In the genomic region with DNA sequence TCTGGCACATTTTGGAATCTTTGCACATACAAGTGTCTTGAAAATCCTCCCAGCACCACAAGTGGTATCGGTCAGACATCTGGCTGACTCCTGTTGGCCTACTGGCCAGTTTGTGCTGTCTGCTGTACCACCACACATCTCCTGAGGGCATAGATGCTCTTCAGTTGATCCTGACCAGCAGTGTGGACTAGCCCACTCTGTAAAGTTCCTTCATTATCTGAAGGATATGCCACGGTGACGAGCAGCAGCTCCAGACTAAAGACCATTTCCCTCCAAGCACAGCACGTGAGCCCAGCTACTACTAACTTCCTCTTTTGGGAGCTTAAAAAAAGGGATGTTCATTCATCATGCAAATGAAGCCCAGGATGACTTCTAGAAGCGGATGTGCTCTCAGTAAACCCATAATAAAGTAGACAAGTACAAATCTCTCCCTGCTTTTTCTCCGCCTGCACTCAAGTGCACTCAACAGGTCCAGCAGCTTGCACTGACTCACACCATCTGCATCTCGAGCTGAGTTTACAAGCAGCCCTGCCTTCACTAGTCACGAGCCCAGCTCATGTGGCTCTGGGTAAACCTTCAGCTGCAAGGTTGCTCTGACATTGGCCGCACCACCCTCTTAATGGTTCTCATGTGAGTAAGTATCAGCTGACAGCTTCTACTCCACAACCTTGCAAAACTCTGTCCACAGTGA, we compare ENCODE assay signal across 8 mouse cellular contexts. TPM values are rescaled to one million over a fixed set of nuclear protein-coding genes. Genes with fewer than 3 reads are reported as not detected.
A peak's percentile ranks its signal among the peaks of the same experiment; 100 is the strongest.
DNase-seq lines count a peak whose midpoint lies in the region; ATAC-seq lines count a peak whose summit lies in the region.

No protein-coding gene starts in this region.

- WGBS in lung, embryonic 16.5 days: 27% methylated on average over 9 of the region's 9 CpGs

- no peak overlapping the region for H3K9ac ChIP-seq in lung, embryonic 16.5 days (ENCODE audit: low read length)

- H3K4me2 ChIP-seq in lung, embryonic 16.5 days (ENCODE audit: low read depth, low read length): no peak overlapping the region

- no peaks in the 10 kb centered on the region for H3K27me3 ChIP-seq in lung, embryonic 16.5 days (ENCODE audit: control insufficient read depth, insufficient read depth, low read depth, low read length)

- DNase-seq in spleen, adult 18-20 months: peak; percentile 17 to 25
- DNase-seq in spleen, adult 12 weeks (ENCODE audit: low spot score): no peak
- DNase-seq in frontal cortex, postnatal 36 days (ENCODE audit: low spot score in 2 of 2): peak; percentile 66 to 73
- peak; percentile 72 for DNase-seq in kidney, postnatal 14 days
- peak; percentile 76 for DNase-seq in telencephalon, adult 2 months (ENCODE audit: low read depth, low spot score)
- DNase-seq in embryo, embryonic 10.5 days (ENCODE audit: low spot score): no peak
- DNase-seq in gastrocnemius, postnatal 10 days: no peak

- no peak overlapping the region for H3K4me3 ChIP-seq in lung, embryonic 16.5 days (ENCODE audit: low read length)

- peak; percentile 81 for ATAC-seq in lung, embryonic 16.5 days (ENCODE audit: low read depth)

- peaks cover 35% of the 10 kb centered on the region for H3K4me1 ChIP-seq in lung, embryonic 16.5 days (replicated peaks; ENCODE audit: control insufficient read depth, insufficient read depth, low read length)

- H3K27ac ChIP-seq in lung, embryonic 16.5 days (ENCODE audit: low read length): 0 out of 2 replicates have a peak overlapping the region, but pooled peaks have one; percentile 31

- no peaks in the 10 kb centered on the region for H3K36me3 ChIP-seq in lung, embryonic 16.5 days (ENCODE audit: control insufficient read depth, insufficient read depth, low read length)

- H3K9me3 ChIP-seq in lung, embryonic 16.5 days (ENCODE audit: control insufficient read depth, low read length): no peaks in the 10 kb centered on the region

RNA-seq across cellular contexts. Expression of a gene that starts 35.9 kb away (rescaled TPM):
- 3.2 and 3.5 TPM in 2 replicates for polyA plus RNA-seq in lung, embryonic 16.5 days (2015; fragmentation: Nextera tagmentation; extraction: Ambion mirVana)
- 1 to 10 TPM; 5.7 to 7.7 TPM for total RNA-seq in gastrocnemius, postnatal 10 days (2021)

RNA-seq across cellular contexts. Expression of a gene that starts 59.4 kb away (rescaled TPM):
- polyA plus RNA-seq in lung, embryonic 16.5 days (2015; fragmentation: Nextera tagmentation; extraction: Ambion mirVana): 150 and 152 TPM in 2 replicates
- total RNA-seq in gastrocnemius, postnatal 10 days (2021): 10 to 100 TPM; 39.3 to 42.8 TPM

Comparison
In these comparisons a context has a peak if more than half of its experiments do, and no peak if none do; other contexts are left out.
1. DNase-seq: peak in spleen, adult 18-20 months (2 of 2), frontal cortex, postnatal 36 days (2 of 2), kidney, postnatal 14 days (single experiment) and telencephalon, adult 2 months (single experiment); none in spleen, adult 12 weeks (single experiment), embryo, embryonic 10.5 days (single experiment) and gastrocnemius, postnatal 10 days (single experiment).